Mouse (Mus musculus) E14TG2a.4 (cell line): Measurements from ENCODE around the gene Rcan3.

ENCODE experiments used
- CTCF ChIP-seq: conservative IDR thresholded peaks from 2 replicates; pipeline ENCODE4 v1.5.1; 2014; ENCODE audit warnings: low read length
- NANOG ChIP-seq: IDR thresholded peaks from 2 replicates; pipeline ENCODE4 v1.6.1; 2014; ENCODE audit warnings: borderline replicate concordance, low read length, mixed read lengths

GRCm38 (mm10) chr4:135377241-135377640 lies 56.4 kb downstream of the Rcan3 start:
- TF ChIP-seq CTCF, result no peak
- no peak for TF ChIP-seq NANOG
